Mouse (Mus musculus) ovary, adult 18-20 months (tissue): ENCODE data around the gene A930018P22Rik.

Experiments used
- DNase-seq: peaks from one replicate; pipeline ENCODE4 v3.0.0; 2022; ENCODE audit warnings: low spot score, mixed read lengths

A930018P22Rik gene

DNA sequence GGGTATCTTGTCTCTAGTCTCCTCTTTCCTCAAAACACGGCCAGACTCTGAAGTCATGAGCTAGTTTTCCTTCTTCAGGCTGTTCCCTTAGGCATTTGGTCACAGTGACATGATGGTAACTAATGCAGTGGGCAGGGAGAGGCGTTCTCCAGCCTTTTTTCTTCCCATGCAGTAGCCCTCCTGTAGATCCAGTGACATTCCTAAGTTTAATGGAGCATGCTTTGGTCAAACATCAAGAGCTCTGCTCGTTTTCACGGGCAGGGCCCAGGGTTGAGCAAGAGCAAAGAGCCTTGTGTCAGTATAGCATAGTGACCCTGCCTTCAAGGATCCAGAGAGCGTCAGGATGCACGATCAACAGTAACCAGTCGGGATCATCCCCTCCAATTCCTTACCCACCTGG, 40.8 kb downstream of the A930018P22Rik start:
- no peak for DNase-seq

GRCm38 (mm10) chr2:104163978-104164487, 41.5 kb downstream of the A930018P22Rik start:
- DNase-seq = no peak

DNA sequence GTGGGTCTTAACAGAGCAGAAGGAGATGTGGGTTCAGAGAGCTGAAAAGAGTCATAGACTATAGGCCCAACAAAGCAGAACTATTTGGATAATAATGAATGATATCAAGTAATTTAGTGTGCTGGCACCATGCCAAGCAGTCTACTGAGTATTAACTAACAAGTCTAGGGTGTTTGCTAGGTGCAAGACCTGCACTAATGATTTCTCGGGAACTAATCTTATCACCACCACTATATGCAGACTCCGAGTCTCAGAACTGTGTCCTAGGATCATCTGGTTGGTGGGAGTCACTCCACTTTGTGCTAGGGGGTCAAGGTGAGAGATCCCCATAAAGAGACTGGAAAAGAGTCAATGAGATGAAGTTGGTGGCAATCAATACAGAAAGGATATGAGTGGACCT, 43.1 kb downstream of the A930018P22Rik start:
- no peak for DNase-seq

DNA sequence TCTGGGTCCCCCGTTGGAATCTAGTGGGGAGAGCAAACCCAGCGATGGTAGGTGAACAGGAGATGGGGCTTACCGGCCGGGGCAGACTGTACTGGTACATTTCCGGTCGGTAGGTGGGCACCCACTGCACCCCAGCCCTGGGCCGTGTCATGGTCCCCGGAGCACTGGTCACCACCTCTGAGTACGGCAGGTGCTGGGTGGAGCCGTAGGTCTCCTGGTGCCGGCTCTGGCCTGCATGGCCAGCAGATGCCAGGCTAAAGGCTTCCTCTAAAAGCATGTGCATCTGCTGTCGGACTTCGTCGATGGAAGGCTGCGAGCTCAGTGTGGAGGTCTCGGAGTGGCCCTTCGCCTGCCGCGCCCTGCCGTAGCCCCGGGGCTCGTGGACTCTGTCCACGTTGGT, 45.2 kb downstream of the A930018P22Rik start:
- DNase-seq = no peak

GRCm38 (mm10) chr2:104168186-104168896, 45.8 kb downstream of the A930018P22Rik start:
- DNase-seq = no peak

DNA sequence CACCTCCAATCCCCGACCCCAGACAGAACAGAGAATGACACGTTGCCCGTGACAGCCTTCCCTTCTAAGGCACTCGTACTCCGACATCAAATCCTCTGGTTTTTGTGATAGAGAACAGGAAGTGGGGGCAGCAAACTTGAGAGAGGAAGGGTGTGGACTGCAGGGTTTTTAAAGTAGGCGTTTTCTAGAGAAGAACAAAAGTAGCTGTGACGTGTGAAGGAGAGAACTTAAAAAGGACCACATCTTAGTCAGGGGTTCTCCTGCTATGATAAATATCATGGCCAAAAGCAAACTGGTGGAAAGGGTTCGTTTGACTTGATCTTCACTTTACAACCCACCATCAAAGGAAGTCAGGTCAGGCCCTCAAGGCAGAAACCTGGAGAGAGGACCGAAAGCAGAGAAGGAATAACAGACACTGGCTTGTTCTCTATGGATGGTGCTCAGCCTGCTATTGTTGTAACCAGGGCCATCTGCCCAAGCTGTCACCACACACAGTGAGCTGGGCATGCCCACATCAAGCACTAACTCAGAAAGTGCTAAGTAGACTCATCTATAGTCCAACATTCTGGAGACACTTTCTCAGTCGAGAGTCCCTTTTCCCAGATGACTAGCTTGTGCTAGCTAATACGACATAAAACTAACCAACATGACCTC, 50.3 kb downstream of the A930018P22Rik start:
- DNase-seq = no peak

GRCm38 (mm10) chr2:104173431-104173830, 50.9 kb downstream of the A930018P22Rik start:
- no peak for DNase-seq
